Mouse (Mus musculus) ovary, adult 18-20 months (tissue): ENCODE results near the gene Plin4.

Source experiments
- DNase-seq: peaks from one replicate; pipeline ENCODE4 v3.0.0; 2022; ENCODE audit warnings: low spot score, mixed read lengths

Gene Plin4

GRCm38 (mm10) chr17:56109219-56110051 lies at the start of gene Plin4:
Gene Plin4, minus strand, starts transcription at chr17:56109803.
- DNase-seq = no peak

- peak; percentile 67 for DNase-seq
Measured at GRCm38 (mm10) chr17:56153643-56154042, 44.0 kb upstream of the Plin4 start.

- DNase-seq = no peak
Measured at GRCm38 (mm10) chr17:56149897-56150296, 40.3 kb upstream of the Plin4 start.

GRCm38 (mm10) chr17:56148790-56149618 lies 39.4 kb upstream of the Plin4 start:
- DNase-seq = no peak

- DNase-seq = no peak
Measured at GRCm38 (mm10) chr17:56148280-56148679, 38.7 kb upstream of the Plin4 start.

GRCm38 (mm10) chr17:56147420-56147819 lies 37.8 kb upstream of the Plin4 start:
- DNase-seq = no peak

- no peak for DNase-seq
Measured at GRCm38 (mm10) chr17:56146131-56146530, 36.5 kb upstream of the Plin4 start.

GRCm38 (mm10) chr17:56144546-56144945 lies 34.9 kb upstream of the Plin4 start:
- DNase-seq = no peak

GRCm38 (mm10) chr17:56141702-56142605 lies 32.4 kb upstream of the Plin4 start:
- DNase-seq = no peak

GRCm38 (mm10) chr17:56139858-56140595 lies 30.4 kb upstream of the Plin4 start, which contains the start of gene Sema6b:
Gene Sema6b, minus strand, starts transcription at chr17:56140343.
- DNase-seq = no peak

GRCm38 (mm10) chr17:56139355-56139754 lies 29.8 kb upstream of the Plin4 start:
- no peak for DNase-seq

GRCm38 (mm10) chr17:56137839-56138613 lies 28.4 kb upstream of the Plin4 start:
- no peak for DNase-seq

- DNase-seq = no peak
Measured at GRCm38 (mm10) chr17:56136558-56136957, 27.0 kb upstream of the Plin4 start.

GRCm38 (mm10) chr17:56134463-56134971 lies 24.9 kb upstream of the Plin4 start:
- no peak for DNase-seq

- no peak for DNase-seq
Measured at GRCm38 (mm10) chr17:56133457-56134363, 24.1 kb upstream of the Plin4 start.

- no peak for DNase-seq
Measured at GRCm38 (mm10) chr17:56132661-56133060, 23.1 kb upstream of the Plin4 start.

GRCm38 (mm10) chr17:56131814-56132213 lies 22.2 kb upstream of the Plin4 start:
- DNase-seq = no peak

GRCm38 (mm10) chr17:56131136-56131535 lies 21.5 kb upstream of the Plin4 start:
- DNase-seq = no peak

GRCm38 (mm10) chr17:56128246-56128645 lies 18.6 kb upstream of the Plin4 start:
- no peak for DNase-seq
